Comparison of ENCODE assay signal across 7 mouse cellular contexts in genomic region chr15:81663697-81664561, GRCm38 (mm10). TPM values are rescaled to one million over a fixed set of nuclear protein-coding genes. Genes with fewer than 3 reads are reported as not detected.
DNase-seq lines count a peak whose midpoint lies in the region; ATAC-seq lines count a peak whose summit lies in the region.

Gene L3mbtl2 (plus strand): TSS chr15:81663889.

- no peaks in the 10 kb centered on the region for H3K9me3 ChIP-seq in embryonic facial prominence, embryonic 11.5 days (replicated peaks; ENCODE audit: control insufficient read depth, low read length)
- H3K9me3 ChIP-seq in limb, embryonic 10.5 days (replicated peaks): no peaks in the 10 kb centered on the region
- H3K9me3 ChIP-seq in midbrain, embryonic 13.5 days: no peaks in the 10 kb centered on the region

- H3K4me1 ChIP-seq in embryonic facial prominence, embryonic 11.5 days (ENCODE audit: control insufficient read depth, insufficient read depth, low read length): 0 out of 2 replicates have a peak, but pooled peaks cover 3% of the 10 kb centered on the region
- peaks cover 11% of the 10 kb centered on the region for H3K4me1 ChIP-seq in limb, embryonic 10.5 days
- H3K4me1 ChIP-seq in midbrain, embryonic 13.5 days (replicated peaks): peaks cover 11% of the 10 kb centered on the region

- peak; percentile 96 for DNase-seq in adrenal gland, postnatal 14 days
- DNase-seq in embryonic facial prominence, embryonic 11.5 days (ENCODE audit: low spot score): peak; percentile 96
- peak; percentile 90 for DNase-seq in kidney, adult 11 months
- DNase-seq in limb, embryonic 10.5 days (ENCODE audit: low spot score): peak; percentile 91
- peak; percentile 83 for DNase-seq in spleen, adult 12 weeks (ENCODE audit: low spot score)

- peak within 1 kb of the TSS; percentile 82 for H3K4me3 ChIP-seq in embryonic facial prominence, embryonic 11.5 days (ENCODE audit: low read depth, low read length)
- H3K4me3 ChIP-seq in limb, embryonic 10.5 days: peak within 1 kb of the TSS; percentile 91
- H3K4me3 ChIP-seq in midbrain, embryonic 13.5 days (replicated peaks): peak within 1 kb of the TSS; percentile 59

- H3K27ac ChIP-seq in embryonic facial prominence, embryonic 11.5 days (replicated peaks; ENCODE audit: low read depth, low read length): no peak within 1 kb of the TSS
- H3K27ac ChIP-seq in limb, embryonic 10.5 days: peak within 1 kb of the TSS; percentile 83
- no peak within 1 kb of the TSS for H3K27ac ChIP-seq in midbrain, embryonic 13.5 days

- peak within 1 kb of the TSS; percentile 84 for H3K4me2 ChIP-seq in embryonic facial prominence, embryonic 11.5 days (ENCODE audit: low read depth, low read length)
- H3K4me2 ChIP-seq in midbrain, embryonic 13.5 days (replicated peaks): peak within 1 kb of the TSS; percentile 84

- H3K27me3 ChIP-seq in embryonic facial prominence, embryonic 11.5 days (ENCODE audit: control insufficient read depth, insufficient read depth, low read length): no peaks in the 10 kb centered on the region
- H3K27me3 ChIP-seq in limb, embryonic 10.5 days (ENCODE audit: low read depth, poor library complexity, severe bottlenecking): no peaks in the 10 kb centered on the region
- H3K27me3 ChIP-seq in midbrain, embryonic 13.5 days: no peaks in the 10 kb centered on the region

- peak; percentile 96 for ATAC-seq in embryonic facial prominence, embryonic 11.5 days (replicated peaks; ENCODE audit: insufficient number of reproducible peaks, low FRiP score, low TSS enrichment, low read depth)
- peak; percentile 98 for ATAC-seq in granulocyte monocyte progenitor cell, adult 5-6 weeks (replicated peaks; ENCODE audit: poor library complexity, severe bottlenecking)
- ATAC-seq in midbrain, embryonic 13.5 days: peak; percentile 99

- H3K9ac ChIP-seq in embryonic facial prominence, embryonic 11.5 days (replicated peaks; ENCODE audit: low read length): peak within 1 kb of the TSS; percentile 72
- H3K9ac ChIP-seq in midbrain, embryonic 13.5 days (replicated peaks): peak within 1 kb of the TSS; percentile 69

- H3K36me3 ChIP-seq in embryonic facial prominence, embryonic 11.5 days (replicated peaks; ENCODE audit: control insufficient read depth, insufficient read depth, low read depth, low read length): peaks cover 5% of the 10 kb centered on the region; the same call in 1 of the 2 replicates
- peaks cover 22% of the 10 kb centered on the region for H3K36me3 ChIP-seq in limb, embryonic 10.5 days
- H3K36me3 ChIP-seq in midbrain, embryonic 13.5 days: peaks cover 21% of the 10 kb centered on the region

- 1% methylated on average over 55 of the region's 55 CpGs for WGBS in embryonic facial prominence, embryonic 11.5 days
- WGBS in limb, embryonic 10.5 days: under 1% methylated on average over 55 of the region's 55 CpGs
- under 1% methylated on average over 55 of the region's 55 CpGs for WGBS in midbrain, embryonic 13.5 days

RNA-seq across cellular contexts. Expression of gene L3mbtl2, which starts in this region (rescaled TPM):
- 18.1 and 20.8 TPM in 2 replicates for total RNA-seq in adrenal gland, postnatal 14 days (2021)
- polyA plus RNA-seq in embryonic facial prominence, embryonic 11.5 days (2014; fragmentation: Nextera tagmentation; extraction: Ambion mirVana): 21.3 and 21.7 TPM in 2 replicates
- 33.8 and 41.7 TPM in 2 replicates for total RNA-seq in granulocyte monocyte progenitor cell, adult 5-6 weeks (2014; fragmentation: Nextera tagmentation)
- 30.5 TPM in 2 replicates for total RNA-seq in granulocyte monocyte progenitor cell, adult 5-6 weeks (2017)
- polyA plus RNA-seq in limb, embryonic 10.5 days (2016; fragmentation: Nextera tagmentation; extraction: Ambion mirVana): 37.1 and 42.1 TPM in 2 replicates
- 31.8 and 34.0 TPM in 2 replicates for polyA plus RNA-seq in midbrain, embryonic 13.5 days (2015; fragmentation: Nextera tagmentation; extraction: Ambion mirVana)
